ENCODE assay signal across 9 mouse cellular contexts in genomic region chr6:127335462-127335886, GRCm38 (mm10).
A peak's percentile ranks its signal among the peaks of the same experiment; 100 is the strongest.
DNase-seq lines count a peak whose midpoint lies in the region; ATAC-seq and TF ChIP-seq lines count a peak whose summit lies in the region.
"Had no signal": no experiment of that assay in that cellular context is flagged by ENCODE, and none has a peak within 500 bp of the region (broad histone marks: within the 10 kb centered on the region; RNA-seq: fewer than 3 reads in every experiment).

No protein-coding gene starts in this region.

- WGBS in hindbrain, embryonic 10.5 days: 19% methylated on average over 7 of the region's 7 CpGs
- WGBS in hindbrain, postnatal 0 days: 43% methylated on average over 7 of the region's 7 CpGs
- 63% methylated on average over 7 of the region's 7 CpGs for WGBS in limb, embryonic 10.5 days

- no peak for TF ChIP-seq CTCF in hindbrain, postnatal 0 days (IDR thresholded peaks at IDR 0.05; ENCODE audit: low read depth)
- TF ChIP-seq CTCF in C2C12 (IDR thresholded peaks at IDR 0.05; ENCODE audit: control insufficient read depth, insufficient read depth, insufficient read length): no peak

- no peaks in the 10 kb centered on the region for H3K36me3 ChIP-seq in hindbrain, embryonic 10.5 days
- H3K36me3 ChIP-seq in hindbrain, postnatal 0 days (ENCODE audit: insufficient read depth, low read length): no peaks in the 10 kb centered on the region
- H3K36me3 ChIP-seq in C2C12 (ENCODE audit: control insufficient read depth, insufficient read depth): no peaks in the 10 kb centered on the region
- H3K36me3 ChIP-seq in limb, embryonic 10.5 days: no peaks in the 10 kb centered on the region

- no peaks in the 10 kb centered on the region for H3K79me3 ChIP-seq in C2C12 (ENCODE audit: low read depth)

- DNase-seq in hindbrain, embryonic 10.5 days (ENCODE audit: low spot score): peak; percentile 58
- DNase-seq in hindbrain, postnatal 0 days (ENCODE audit: low spot score): no peak
- peak; percentile 29 for DNase-seq in WW6 (ENCODE audit: low read depth, low spot score)
- DNase-seq in limb, embryonic 10.5 days (ENCODE audit: low spot score): no peak
- no peak for DNase-seq in B cell, adult 2 months
- DNase-seq in thymus, adult 18-20 months: no peak
- DNase-seq in layer of hippocampus, postnatal 25 days (ENCODE audit: extremely low spot score in 1 of 2, low spot score in 1 of 2): no peak
- DNase-seq: kidney, postnatal 10 days had no signal

- H3ac ChIP-seq in C2C12 (ENCODE audit: control insufficient read depth, insufficient read length, low read depth): no peak overlapping the region

- H3K27ac ChIP-seq in hindbrain, embryonic 10.5 days: peak overlapping the region; percentile 89
- no peak overlapping the region for H3K27ac ChIP-seq in hindbrain, postnatal 0 days
- H3K27ac ChIP-seq in limb, embryonic 10.5 days: 0 out of 2 replicates have a peak overlapping the region, but pooled peaks have one; percentile 7

- no peaks in the 10 kb centered on the region for H3K79me2 ChIP-seq in C2C12 (ENCODE audit: control insufficient read depth, insufficient read depth)

- no peaks in the 10 kb centered on the region for H3K9me3 ChIP-seq in hindbrain, embryonic 10.5 days
- no peaks in the 10 kb centered on the region for H3K9me3 ChIP-seq in hindbrain, postnatal 0 days (ENCODE audit: low read length)
- no peaks in the 10 kb centered on the region for H3K9me3 ChIP-seq in limb, embryonic 10.5 days (replicated peaks)

- no peak for ATAC-seq in hindbrain, postnatal 0 days

- no peak overlapping the region for H3K9ac ChIP-seq in hindbrain, postnatal 0 days (replicated peaks; ENCODE audit: low read length)

- H3K4me3 ChIP-seq in hindbrain, embryonic 10.5 days: peak overlapping the region; percentile 2; the same call in 1 of the 2 replicates
- H3K4me3 ChIP-seq in hindbrain, postnatal 0 days (ENCODE audit: low read length): no peak overlapping the region
- no peak overlapping the region for H3K4me3 ChIP-seq in C2C12 (ENCODE audit: insufficient read depth, poor library complexity, severe bottlenecking)
- no peak overlapping the region for H3K4me3 ChIP-seq in limb, embryonic 10.5 days

- peaks cover 21% of the 10 kb centered on the region for H3K27me3 ChIP-seq in hindbrain, embryonic 10.5 days (ENCODE audit: insufficient read depth, poor library complexity, severe bottlenecking)
- H3K27me3 ChIP-seq in hindbrain, postnatal 0 days (ENCODE audit: insufficient read depth, low read length): no peaks in the 10 kb centered on the region
- H3K27me3 ChIP-seq in C2C12 (ENCODE audit: control insufficient read depth, insufficient read depth, insufficient read length): no peaks in the 10 kb centered on the region
- H3K27me3 ChIP-seq in limb, embryonic 10.5 days (ENCODE audit: low read depth, poor library complexity, severe bottlenecking): no peaks in the 10 kb centered on the region

- H3K4me2 ChIP-seq in hindbrain, postnatal 0 days (ENCODE audit: low read depth, low read length): no peak overlapping the region

- H3K4me1 ChIP-seq in hindbrain, embryonic 10.5 days (replicated peaks): peaks cover 84% of the 10 kb centered on the region
- H3K4me1 ChIP-seq in hindbrain, postnatal 0 days (ENCODE audit: insufficient read depth, low read length): peaks cover 21% of the 10 kb centered on the region; the same call in 1 of the 2 replicates
- H3K4me1 ChIP-seq in limb, embryonic 10.5 days: peaks cover 34% of the 10 kb centered on the region

TF ChIP-seq in C2C12, 6 proteins besides CTCF, POLR2A, EP300 and RAD21:
- TF ChIP-seq MYOD1 (IDR thresholded peaks at IDR 0.05; ENCODE audit: control insufficient read depth, insufficient read length, low read depth) (peak; percentile 65), MYOG (IDR thresholded peaks at IDR 0.05; ENCODE audit: control insufficient read depth, extremely low read depth, insufficient read length) (no peak), CEBPB (IDR thresholded peaks at IDR 0.05; ENCODE audit: low read depth) (peak; percentile 99)

Comparison
In these comparisons a context has a peak if more than half of its experiments do, and no peak if none do; other contexts are left out.
1. DNase-seq: peak in hindbrain, embryonic 10.5 days (single experiment) and WW6 (single experiment); none in hindbrain, postnatal 0 days (single experiment), limb, embryonic 10.5 days (single experiment), B cell, adult 2 months (0 of 2), thymus, adult 18-20 months (0 of 2) and layer of hippocampus, postnatal 25 days (0 of 2).